21 mouse cellular contexts compared by ENCODE assay signal in genomic region chr2:51637681-51638080, GRCm38 (mm10). TPM values are rescaled to one million over a fixed set of nuclear protein-coding genes. Genes with fewer than 3 reads are reported as not detected.
"Had no signal": no experiment of that assay in that cellular context is flagged by ENCODE, and none has a peak within 500 bp of the region (broad histone marks: within the 10 kb centered on the region; RNA-seq: fewer than 3 reads in every experiment).

No protein-coding gene starts in this region.

- H3K36me3 ChIP-seq: intestine, embryonic 15.5 days; limb, embryonic 13.5 days; liver, embryonic 13.5 days; midbrain, embryonic 10.5 days; neural tube, embryonic 13.5 days had no signal

- ATAC-seq: intestine, embryonic 15.5 days; midbrain, embryonic 16.5 days had no signal

- H3K4me3 ChIP-seq: intestine, embryonic 15.5 days; layer of hippocampus, adult 2 months; limb, embryonic 13.5 days; liver, embryonic 13.5 days; midbrain, embryonic 10.5 days; neural tube, embryonic 13.5 days had no signal

- DNase-seq: kidney, adult 18-20 months; kidney, postnatal 10 days; kidney, postnatal 4 days; left cerebral cortex, postnatal 4 days; liver, embryonic 13.5 days; lung, adult 18-20 months; retina, postnatal 1 day; right cerebral cortex, postnatal 4 days; spleen, adult 18-20 months; thymus, adult 18-20 months had no signal

- H3K9me3 ChIP-seq: intestine, embryonic 15.5 days; limb, embryonic 13.5 days; liver, embryonic 13.5 days; midbrain, embryonic 10.5 days; neural tube, embryonic 13.5 days had no signal

- H3K9ac ChIP-seq: intestine, embryonic 15.5 days; limb, embryonic 13.5 days; liver, embryonic 13.5 days; neural tube, embryonic 13.5 days had no signal

- H3K27ac ChIP-seq: intestine, embryonic 15.5 days; layer of hippocampus, adult 2 months; limb, embryonic 13.5 days; liver, embryonic 13.5 days; midbrain, embryonic 10.5 days; neural tube, embryonic 13.5 days had no signal

- H3K4me2 ChIP-seq: intestine, embryonic 15.5 days; limb, embryonic 13.5 days; liver, embryonic 13.5 days; neural tube, embryonic 13.5 days had no signal

- H3K4me1 ChIP-seq: intestine, embryonic 15.5 days; liver, embryonic 13.5 days had no signal

- H3K27me3 ChIP-seq: intestine, embryonic 15.5 days; limb, embryonic 13.5 days; liver, embryonic 13.5 days; neural tube, embryonic 13.5 days had no signal

RNA-seq across cellular contexts. Expression of gene Tas2r134, which starts 10.4 kb away (rescaled TPM):
- total RNA-seq: layer of hippocampus, adult 2 months; layer of hippocampus, postnatal 10 days; left cerebral cortex, postnatal 10 days; left cerebral cortex, postnatal 4 days had no signal
- polyA plus RNA-seq: intestine, embryonic 15.5 days; kidney, embryonic 14.5 days; limb, embryonic 13.5 days; liver, embryonic 13.5 days; lung, embryonic 16.5 days; midbrain, embryonic 10.5 days; midbrain, embryonic 16.5 days; neural tube, embryonic 13.5 days; stomach, embryonic 16.5 days had no signal
